ENCODE assay signal across 10 mouse cellular contexts in genomic region chr7:37338067-37338501, GRCm38 (mm10).
A peak's percentile ranks its signal among the peaks of the same experiment; 100 is the strongest.
DNase-seq lines count a peak whose midpoint lies in the region; ATAC-seq lines count a peak whose summit lies in the region.
"Had no signal": no experiment of that assay in that cellular context is flagged by ENCODE, and none has a peak within 500 bp of the region (broad histone marks: within the 10 kb centered on the region; RNA-seq: fewer than 3 reads in every experiment).

No protein-coding gene starts in this region.

- no peak overlapping the region for H3K4me3 ChIP-seq in liver, embryonic 11.5 days (ENCODE audit: low read depth, low read length)

- no peaks in the 10 kb centered on the region for H3K4me1 ChIP-seq in liver, embryonic 11.5 days (replicated peaks; ENCODE audit: control insufficient read depth, insufficient read depth, low read length)

- H3K9ac ChIP-seq in liver, embryonic 11.5 days (ENCODE audit: low read depth, low read length): no peak overlapping the region

- peak; percentile 61 for DNase-seq in cerebellum, adult 11-12 months
- DNase-seq in cerebellum, postnatal 10 days: no peak
- DNase-seq in retina, postnatal 1 day: peak; percentile 41
- DNase-seq in retina, embryonic 14.5 days (ENCODE audit: low spot score): no peak
- peak; percentile 77 for DNase-seq in hindlimb bud, embryonic 11.5 days (ENCODE audit: extremely low spot score, low read depth, low spot score)
- DNase-seq in liver, embryonic 11.5 days (ENCODE audit: low spot score): no peak
- DNase-seq in heart, postnatal 25 days (ENCODE audit: low spot score): no peak
- DNase-seq: thymus, postnatal 25 days had no signal

- no peak overlapping the region for H3K27ac ChIP-seq in liver, embryonic 11.5 days (ENCODE audit: low read depth, low read length)

- 51% methylated on average over 11 of the region's 11 CpGs for WGBS in liver, embryonic 11.5 days

- intact Hi-C loops in heart, postnatal 25 days (cut with DNase I): no loop called here

- ATAC-seq in activated CD4-positive, CD25-positive, alpha-beta regulatory T cell, adult 4 months: no peak
- ATAC-seq in liver, embryonic 11.5 days (replicated peaks; ENCODE audit: low FRiP score): no peak
- ATAC-seq: Patski had no signal

- no peaks in the 10 kb centered on the region for H3K9me3 ChIP-seq in liver, embryonic 11.5 days (ENCODE audit: control insufficient read depth, low read length)

- no peaks in the 10 kb centered on the region for H3K36me3 ChIP-seq in liver, embryonic 11.5 days (ENCODE audit: control insufficient read depth, insufficient read depth, low read length)

- H3K27me3 ChIP-seq in liver, embryonic 11.5 days (replicated peaks; ENCODE audit: control insufficient read depth, insufficient read depth, low read length): peaks cover 14% of the 10 kb centered on the region
- H3K27me3 ChIP-seq: Patski had no signal

- no peak overlapping the region for H3K4me2 ChIP-seq in liver, embryonic 11.5 days

Comparison
In these comparisons a context has a peak if more than half of its experiments do, and no peak if none do; other contexts are left out.
1. DNase-seq: peak in cerebellum, adult 11-12 months (single experiment), retina, postnatal 1 day (single experiment) and hindlimb bud, embryonic 11.5 days (single experiment); none in cerebellum, postnatal 10 days (0 of 2), retina, embryonic 14.5 days (single experiment), liver, embryonic 11.5 days (single experiment) and heart, postnatal 25 days (single experiment).